Mouse (Mus musculus) forebrain, embryonic 12.5 days (tissue): Measurements from ENCODE around the gene Scaper. TPM values are rescaled to one million over a fixed set of nuclear protein-coding genes. Genes with fewer than 3 reads are reported as not detected.

Source experiments
- ATAC-seq: fragments of 200-750 bp; cut with Nextera tagmentation; 2 replicates; pipeline ENCODE4 v1.8.0; 2017; ENCODE audit warnings: moderate TSS enrichment; ENCODE audit not compliant: low FRiP score
- H3K27ac ChIP-seq: fragments of 300-500 bp; sonication (generic); 2 replicates; pipeline ENCODE4 v1.5.1; 2016; ENCODE audit warnings: mild to moderate bottlenecking
- H3K27me3 ChIP-seq: fragments of 300-500 bp; sonication (generic); 2 replicates; pipeline ENCODE4 v1.6.1; 2016; ENCODE audit warnings: mild to moderate bottlenecking
- H3K36me3 ChIP-seq: fragments of 300-500 bp; sonication (generic); replicated peaks from 2 replicates; pipeline ENCODE4 v1.6.1; 2016; ENCODE audit warnings: mild to moderate bottlenecking
- H3K4me1 ChIP-seq: fragments of 300-500 bp; sonication (generic); 2 replicates; pipeline ENCODE4 v1.6.1; 2016
- H3K4me2 ChIP-seq: fragments of 300-500 bp; sonication (generic); 2 replicates; pipeline ENCODE4 v1.6.1; 2016; ENCODE audit warnings: mild to moderate bottlenecking, moderate library complexity
- H3K4me3 ChIP-seq: fragments of 300-500 bp; sonication (generic); replicated peaks from 2 replicates; pipeline ENCODE4 v1.5.1; 2016; ENCODE audit warnings: mild to moderate bottlenecking
- H3K9ac ChIP-seq: fragments of 300-500 bp; sonication (generic); 2 replicates; pipeline ENCODE4 v1.6.1; 2016; ENCODE audit warnings: mild to moderate bottlenecking
- H3K9me3 ChIP-seq: fragments of 300-500 bp; sonication (generic); 2 replicates; pipeline ENCODE4 v1.6.1; 2016
- WGBS: fragments of 180-500 bp; shearing (Covaris S2); methylation state at CpG from one replicate; pipeline ENCODE4 v1.1.7; 2016; 5-methylcytosine and 5-hydroxymethylcytosine counted together
- polyA plus RNA-seq: library from polyadenylated mRNA; unstranded; fragments of >200 nt; fragmentation: Nextera tagmentation; extraction: Ambion mirVana; gene quantifications from 2 replicates; pipeline ENCODE4 v1.2.1, GENCODE M21; 2016

The Scaper gene
- polyA plus RNA-seq, 1 experiment from 2014 or later = 18.6 TPM

DNA sequence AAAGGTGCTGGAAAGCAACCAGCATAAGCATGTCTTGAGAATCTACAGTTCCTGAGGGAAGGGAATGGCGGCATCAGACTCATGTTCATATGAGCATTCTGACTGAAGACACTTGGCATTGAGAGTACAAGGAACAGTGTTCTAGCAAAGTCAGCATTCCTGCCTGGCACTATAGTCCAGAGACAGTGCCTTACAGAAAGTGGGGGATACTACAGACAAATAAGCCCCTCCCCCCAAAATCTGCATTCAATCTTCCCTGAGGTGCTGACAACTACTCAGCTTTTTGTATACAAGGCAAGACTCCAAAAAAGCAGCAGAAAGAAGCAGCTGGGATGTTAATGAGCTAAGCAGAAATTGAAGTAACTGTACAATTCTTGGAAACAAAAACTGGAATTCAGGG is 59.9 kb downstream of the Scaper start:
- H3K9ac ChIP-seq = no peak overlapping the region
- no peak overlapping the region for H3K4me2 ChIP-seq
- no peaks in the 10 kb centered on the region for H3K4me1 ChIP-seq
- no peak overlapping the region for H3K27ac ChIP-seq
- no peaks in the 10 kb centered on the region for H3K36me3 ChIP-seq
- H3K27me3 ChIP-seq = no peaks in the 10 kb centered on the region
- H3K4me3 ChIP-seq = no peak overlapping the region
- no peak for ATAC-seq
- H3K9me3 ChIP-seq = no peaks in the 10 kb centered on the region
- WGBS = 95% methylated on average over 1 of the region's 1 CpGs

DNA sequence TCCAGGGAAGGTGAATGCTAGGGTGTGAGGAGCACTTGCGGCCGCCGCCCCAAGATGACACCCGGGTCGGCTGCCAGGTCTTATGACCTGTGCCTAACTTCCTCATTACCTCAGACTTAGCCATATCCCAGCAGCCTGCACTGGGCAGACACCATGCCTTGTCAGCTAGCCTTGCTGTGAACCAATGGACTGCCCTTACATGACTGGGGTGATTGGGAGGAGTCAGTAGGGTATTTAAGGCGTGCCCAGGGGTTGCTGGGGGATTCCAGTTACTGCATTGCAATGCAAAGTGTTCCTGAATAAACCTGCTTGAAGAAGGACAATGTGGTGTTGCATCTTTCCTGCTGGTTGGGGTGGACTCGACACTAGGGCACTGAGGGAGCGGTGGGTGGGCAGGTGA is 148.5 kb downstream of the Scaper start:
- no peaks in the 10 kb centered on the region for H3K36me3 ChIP-seq
- H3K4me2 ChIP-seq = no peak overlapping the region
- H3K9ac ChIP-seq = no peak overlapping the region
- H3K27ac ChIP-seq = no peak overlapping the region
- ATAC-seq = no peak
- H3K27me3 ChIP-seq = no peaks in the 10 kb centered on the region
- H3K4me3 ChIP-seq = no peak overlapping the region
- H3K4me1 ChIP-seq = no peaks in the 10 kb centered on the region
- H3K9me3 ChIP-seq = no peaks in the 10 kb centered on the region
- WGBS = 87% methylated on average over 8 of the region's 8 CpGs

DNA sequence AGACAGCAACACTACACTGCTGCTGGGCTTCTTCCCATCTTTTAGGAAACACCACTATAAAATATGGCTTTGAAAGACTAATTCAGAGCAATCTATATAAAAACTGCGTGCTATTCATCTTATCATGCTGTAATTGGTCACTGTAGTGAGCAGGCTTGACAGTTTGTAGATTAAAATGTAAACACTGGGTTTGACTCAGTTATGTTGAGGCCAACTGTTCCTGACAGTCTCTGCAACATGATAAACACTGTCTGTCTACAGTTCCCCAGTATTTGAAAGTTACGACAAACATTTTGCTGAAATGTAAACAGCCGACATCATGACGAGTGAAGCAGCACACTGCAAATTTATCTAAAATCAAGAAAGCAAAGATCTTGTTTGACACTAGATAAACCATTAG is 225.9 kb downstream of the Scaper start:
- H3K4me3 ChIP-seq = no peak overlapping the region
- no peak for ATAC-seq
- 91% methylated on average over 4 of the region's 4 CpGs for WGBS

DNA sequence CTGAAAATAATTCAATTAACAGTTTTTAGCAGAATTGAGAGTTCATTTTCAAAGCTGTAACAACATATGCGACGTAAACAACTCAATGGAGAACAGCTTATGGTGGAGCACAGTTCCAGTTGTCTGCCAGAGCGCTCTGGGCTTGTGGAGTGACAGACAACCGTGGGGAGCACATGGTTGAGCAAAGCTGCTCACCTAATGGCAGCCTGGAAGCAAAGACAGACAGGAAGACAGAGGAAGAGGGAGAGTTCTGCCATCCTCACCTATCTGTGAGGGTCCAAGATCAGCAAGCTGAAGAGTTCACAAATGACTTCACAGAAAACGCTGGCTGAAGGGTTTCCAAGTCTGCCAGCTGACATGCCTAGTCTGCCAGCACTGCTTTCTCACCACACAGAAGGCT is 227.4 kb downstream of the Scaper start:
- H3K4me3 ChIP-seq = no peak overlapping the region
- no peaks in the 10 kb centered on the region for H3K27me3 ChIP-seq
- H3K4me2 ChIP-seq = no peak overlapping the region
- H3K27ac ChIP-seq = no peak overlapping the region
- no peaks in the 10 kb centered on the region for H3K9me3 ChIP-seq
- no peaks in the 10 kb centered on the region for H3K4me1 ChIP-seq
- H3K36me3 ChIP-seq = no peaks in the 10 kb centered on the region
- WGBS = 86% methylated on average over 5 of the region's 5 CpGs
- H3K9ac ChIP-seq = no peak overlapping the region
- ATAC-seq = no peak

More for the DNA sequence above, 225.9 kb downstream of the Scaper start:
- H3K4me1 ChIP-seq = no peaks in the 10 kb centered on the region
- H3K27me3 ChIP-seq = no peaks in the 10 kb centered on the region
- H3K36me3 ChIP-seq = no peaks in the 10 kb centered on the region
- H3K4me2 ChIP-seq = no peak overlapping the region
- no peak overlapping the region for H3K9ac ChIP-seq
- H3K27ac ChIP-seq = no peak overlapping the region
- H3K9me3 ChIP-seq = no peaks in the 10 kb centered on the region

DNA sequence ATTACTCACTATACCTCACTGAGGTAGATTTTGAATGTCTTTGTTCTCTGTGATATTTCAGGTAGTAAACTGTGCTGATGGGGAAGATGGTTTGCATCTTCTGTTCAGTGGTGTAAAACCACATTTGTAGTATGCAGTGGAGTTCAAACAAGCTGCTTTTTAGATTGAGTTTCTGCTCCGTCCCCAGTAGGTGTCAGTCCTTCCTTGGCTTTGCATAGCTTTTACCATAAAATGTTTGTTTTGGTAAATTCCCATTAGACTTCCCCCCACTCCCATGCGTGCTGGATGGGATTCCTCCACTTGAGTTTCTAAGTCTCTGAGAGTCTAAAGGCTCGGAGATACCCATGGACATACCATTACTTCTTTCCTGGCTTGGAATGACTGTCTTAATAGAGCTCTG is 231.3 kb downstream of the Scaper start:
- Histone ChIP-seq H3K9me3 (no peaks in the 10 kb centered on the region), H3K36me3 (no peaks in the 10 kb centered on the region), H3K27me3 (no peaks in the 10 kb centered on the region), H3K4me1 (no peaks in the 10 kb centered on the region), H3K4me2 (no peak overlapping the region), H3K4me3 (no peak overlapping the region), H3K27ac (no peak overlapping the region), H3K9ac (no peak overlapping the region)
- 71% methylated on average over 3 of the region's 3 CpGs for WGBS
- ATAC-seq = no peak

DNA sequence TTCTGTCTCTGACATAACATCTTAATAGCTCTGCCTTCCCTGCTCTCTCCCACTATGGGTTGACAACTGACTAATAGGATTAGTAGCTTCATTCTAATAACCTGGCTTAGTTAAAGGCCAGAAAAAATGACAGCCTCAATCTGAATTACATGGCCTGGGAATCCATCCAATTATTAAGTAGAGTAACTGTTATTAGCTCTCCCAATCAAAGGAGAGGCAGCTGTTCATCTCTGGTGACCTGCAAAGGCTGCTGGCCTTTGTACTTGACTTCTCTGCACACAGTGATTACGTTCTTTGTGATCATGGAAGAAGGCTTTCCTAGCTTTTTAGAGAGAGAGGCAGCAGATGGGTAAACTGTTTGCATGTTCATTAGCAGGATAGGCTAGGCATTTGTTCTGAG is 242.6 kb downstream of the Scaper start:
- no peaks in the 10 kb centered on the region for H3K9me3 ChIP-seq
- peaks cover 10% of the 10 kb centered on the region; the same call in 1 of the 2 replicates for H3K4me1 ChIP-seq
- peak; percentile 72; the same call in 1 of the 2 replicates for ATAC-seq
- 22% methylated on average over 1 of the region's 1 CpGs for WGBS
- no peak overlapping the region for H3K27ac ChIP-seq
- H3K4me3 ChIP-seq = no peak overlapping the region
- H3K4me2 ChIP-seq = no peak overlapping the region
- H3K9ac ChIP-seq = no peak overlapping the region
- H3K27me3 ChIP-seq = no peaks in the 10 kb centered on the region
- H3K36me3 ChIP-seq = no peaks in the 10 kb centered on the region

DNA sequence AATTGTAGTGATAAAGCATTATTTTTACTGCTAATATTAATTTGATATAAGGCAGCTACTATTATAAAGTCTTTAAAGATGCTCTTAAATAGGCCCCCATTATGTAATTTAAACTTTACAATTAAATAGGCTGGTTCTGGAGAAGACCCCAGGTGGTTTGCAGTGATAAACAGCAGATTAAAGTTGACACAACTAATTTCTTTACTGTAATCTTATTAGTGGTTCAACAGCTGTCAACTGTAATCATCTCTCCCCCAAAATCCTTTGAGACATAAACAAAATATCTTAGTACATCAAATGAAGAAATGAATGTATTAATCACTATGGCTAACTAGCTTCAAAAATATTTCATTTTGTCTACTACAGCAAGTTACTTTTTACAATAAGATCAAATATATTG is 260.8 kb downstream of the Scaper start:
- ATAC-seq = no peak
- no peaks in the 10 kb centered on the region for H3K27me3 ChIP-seq
- H3K9me3 ChIP-seq = no peaks in the 10 kb centered on the region
- no peak overlapping the region for H3K27ac ChIP-seq
- H3K4me3 ChIP-seq = no peak overlapping the region
- no peaks in the 10 kb centered on the region for H3K4me1 ChIP-seq
- H3K4me2 ChIP-seq = no peak overlapping the region
- no peak overlapping the region for H3K9ac ChIP-seq
- H3K36me3 ChIP-seq = no peaks in the 10 kb centered on the region

DNA sequence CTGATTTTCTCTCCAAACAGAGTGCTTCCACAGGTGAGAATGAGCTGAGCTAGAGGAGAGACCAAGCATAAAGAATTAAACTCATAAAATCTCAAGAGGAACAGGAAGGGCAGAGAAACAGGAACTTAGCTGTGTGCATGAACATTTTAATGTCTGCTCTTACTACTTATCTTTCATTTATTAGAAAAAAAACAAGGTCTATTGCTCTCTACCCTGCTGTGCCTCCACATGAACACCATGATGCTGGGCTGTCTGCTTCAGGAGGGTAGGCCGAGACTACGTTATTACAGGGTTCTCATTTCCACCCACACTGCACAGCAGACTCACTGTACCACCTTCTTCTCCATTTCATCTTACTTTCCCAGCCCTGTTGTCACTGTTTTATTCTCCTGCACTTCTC is 291.5 kb downstream of the Scaper start:
- ATAC-seq = no peak

DNA sequence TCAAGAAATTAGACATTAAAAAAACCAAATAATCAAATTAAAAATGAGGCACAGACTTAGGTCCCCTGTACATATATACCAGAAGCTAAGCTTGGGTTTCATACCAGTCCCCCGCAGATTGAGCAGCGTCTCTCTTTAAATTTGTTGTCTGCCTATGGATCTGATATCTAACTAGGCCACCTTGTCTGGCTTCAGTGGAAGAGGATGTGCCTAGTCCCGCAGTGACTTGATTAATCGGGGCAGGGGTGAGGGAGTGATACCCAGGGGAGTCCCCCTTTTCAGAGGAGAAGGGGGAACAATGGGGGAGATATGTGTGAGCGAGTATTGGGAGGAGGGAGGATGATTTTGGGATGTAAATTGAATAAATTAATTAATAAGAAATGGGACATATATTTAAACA is 310.9 kb downstream of the Scaper start:
- Histone ChIP-seq H3K9ac (no peak overlapping the region), H3K36me3 (no peaks in the 10 kb centered on the region), H3K4me2 (no peak overlapping the region), H3K27ac (no peak overlapping the region), H3K9me3 (no peaks in the 10 kb centered on the region), H3K4me3 (no peak overlapping the region), H3K4me1 (no peaks in the 10 kb centered on the region), H3K27me3 (no peaks in the 10 kb centered on the region)
- ATAC-seq = no peak
- WGBS = 85% methylated on average over 5 of the region's 5 CpGs

More for the DNA sequence above, 291.5 kb downstream of the Scaper start:
- H3K4me3 ChIP-seq = no peak overlapping the region
- H3K36me3 ChIP-seq = no peaks in the 10 kb centered on the region
- H3K4me1 ChIP-seq = no peaks in the 10 kb centered on the region
- no peak overlapping the region for H3K4me2 ChIP-seq
- H3K9me3 ChIP-seq = no peaks in the 10 kb centered on the region
- WGBS = 96% methylated on average over 2 of the region's 2 CpGs
- no peaks in the 10 kb centered on the region for H3K27me3 ChIP-seq
- no peak overlapping the region for H3K9ac ChIP-seq
- H3K27ac ChIP-seq = no peak overlapping the region

DNA sequence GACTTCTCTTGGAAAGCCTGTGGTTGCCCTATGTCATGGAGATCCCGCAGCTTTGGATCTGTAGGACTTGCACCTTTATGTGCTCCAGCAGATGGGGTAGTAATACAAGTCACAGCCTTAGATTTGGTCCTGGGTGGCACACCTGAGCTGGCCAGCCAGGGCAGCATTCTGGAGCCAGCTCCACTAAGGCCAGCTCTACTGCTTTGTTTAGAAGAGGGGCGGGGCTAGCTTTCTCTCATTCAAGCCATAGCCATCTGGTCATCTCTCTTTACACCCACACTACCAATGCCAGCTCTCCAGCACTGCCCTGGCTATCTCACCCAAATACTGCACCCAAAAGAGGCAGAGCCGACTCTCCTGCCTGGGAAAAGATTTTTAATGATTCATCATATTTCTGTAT is 323.2 kb downstream of the Scaper start:
- no peaks in the 10 kb centered on the region for H3K9me3 ChIP-seq
- no peak for ATAC-seq
- H3K36me3 ChIP-seq = no peaks in the 10 kb centered on the region
- WGBS = 83% methylated on average over 3 of the region's 3 CpGs
- H3K27ac ChIP-seq = no peak overlapping the region
- H3K4me1 ChIP-seq = no peaks in the 10 kb centered on the region
- no peaks in the 10 kb centered on the region for H3K27me3 ChIP-seq
- H3K4me3 ChIP-seq = no peak overlapping the region
- no peak overlapping the region for H3K9ac ChIP-seq
- H3K4me2 ChIP-seq = no peak overlapping the region

DNA sequence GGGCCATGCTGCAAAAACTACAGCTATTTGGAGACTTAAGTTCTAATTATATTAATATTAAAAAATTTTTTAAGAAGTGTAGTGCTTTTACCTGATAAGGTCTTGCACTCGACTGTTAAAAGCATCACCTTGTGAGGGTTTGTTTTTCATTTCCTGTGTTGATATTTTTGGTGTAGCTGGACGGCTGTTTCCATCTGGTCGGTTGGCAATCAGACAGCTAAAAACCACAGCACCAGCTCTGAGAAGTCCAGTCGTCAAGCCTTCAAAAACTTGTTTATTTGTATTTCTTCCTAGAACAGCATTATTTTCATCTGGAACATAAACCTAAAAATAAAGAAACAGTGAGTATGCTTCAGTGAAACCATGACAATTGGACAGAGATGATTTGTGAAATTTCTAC is 328.2 kb downstream of the Scaper start:
- no peak overlapping the region for H3K4me3 ChIP-seq
- H3K9me3 ChIP-seq = no peaks in the 10 kb centered on the region
- no peak overlapping the region for H3K4me2 ChIP-seq
- no peak overlapping the region for H3K27ac ChIP-seq
- WGBS = 87% methylated on average over 4 of the region's 4 CpGs
- no peak for ATAC-seq
- no peaks in the 10 kb centered on the region for H3K27me3 ChIP-seq
- no peaks in the 10 kb centered on the region for H3K4me1 ChIP-seq
- no peaks in the 10 kb centered on the region for H3K36me3 ChIP-seq
- no peak overlapping the region for H3K9ac ChIP-seq

DNA sequence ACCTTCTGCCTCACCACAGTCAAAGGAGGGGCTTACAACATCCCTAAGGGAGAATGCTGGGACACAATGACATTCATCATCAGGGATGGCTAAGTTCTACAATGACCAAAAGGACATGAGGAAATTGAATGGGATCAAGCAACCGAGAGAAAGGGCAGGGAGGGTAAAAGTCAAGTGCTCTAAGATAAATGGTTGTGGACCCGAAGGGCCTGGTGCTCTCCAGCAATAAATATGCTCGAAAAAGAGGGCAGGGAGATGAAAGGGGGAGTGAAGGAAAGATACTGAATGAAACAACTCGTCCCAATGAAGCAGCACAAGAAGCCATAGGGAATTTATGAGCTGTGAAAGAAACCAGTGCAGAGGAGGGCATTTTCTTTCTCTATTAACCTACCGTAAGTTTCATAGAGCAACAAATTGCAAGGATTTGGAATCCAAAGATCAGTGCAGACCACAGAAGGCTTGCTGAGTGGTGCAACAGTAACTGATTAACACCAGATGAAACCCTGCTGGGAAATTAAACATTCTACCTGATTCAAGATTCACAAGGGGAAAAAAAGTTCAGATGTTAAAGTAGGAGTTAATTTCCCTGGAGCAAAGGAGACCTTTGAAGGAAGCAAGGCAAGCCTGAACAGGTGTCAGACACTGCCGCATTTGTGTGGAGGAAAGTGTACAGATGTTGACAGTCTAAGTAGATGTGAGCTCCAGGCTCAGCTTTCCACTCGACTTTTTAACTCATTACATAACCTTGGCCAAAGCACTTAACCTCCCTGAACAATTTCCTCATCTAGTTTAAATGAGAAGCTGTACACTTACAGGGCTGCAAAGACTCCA is 329.0 kb downstream of the Scaper start:
- no peaks in the 10 kb centered on the region for H3K36me3 ChIP-seq
- no peak for ATAC-seq
- 60% methylated on average over 7 of the region's 7 CpGs for WGBS
- no peaks in the 10 kb centered on the region for H3K9me3 ChIP-seq
- H3K27me3 ChIP-seq = no peaks in the 10 kb centered on the region
- no peak overlapping the region for H3K27ac ChIP-seq
- H3K4me3 ChIP-seq = no peak overlapping the region
- no peak overlapping the region for H3K4me2 ChIP-seq
- H3K4me1 ChIP-seq = no peaks in the 10 kb centered on the region
- no peak overlapping the region for H3K9ac ChIP-seq

DNA sequence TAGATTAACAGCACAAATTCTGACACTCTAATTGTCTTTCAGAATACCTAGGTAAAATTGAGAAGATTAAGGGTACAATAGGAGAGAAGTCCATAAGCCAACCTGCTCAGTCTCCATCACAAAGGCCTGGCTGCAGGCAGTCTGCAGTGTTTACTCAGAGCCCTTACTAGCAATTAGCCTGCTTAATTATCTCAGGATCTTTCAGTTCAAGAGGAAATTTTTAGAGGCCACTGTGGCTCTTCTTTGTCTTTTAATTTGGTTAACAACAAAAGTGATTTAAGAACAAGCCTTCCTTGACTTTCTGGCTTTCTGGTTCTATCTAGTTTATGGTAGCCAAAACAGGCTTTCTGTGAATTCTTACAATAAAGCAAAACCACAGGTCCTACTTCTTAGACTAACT is 339.3 kb downstream of the Scaper start:
- H3K27ac ChIP-seq = no peak overlapping the region
- H3K4me2 ChIP-seq = no peak overlapping the region
- H3K36me3 ChIP-seq = no peaks in the 10 kb centered on the region
- no peak for ATAC-seq
- H3K27me3 ChIP-seq = no peaks in the 10 kb centered on the region
- no peak overlapping the region for H3K4me3 ChIP-seq
- H3K9me3 ChIP-seq = no peaks in the 10 kb centered on the region
- no peak overlapping the region for H3K9ac ChIP-seq
- no peaks in the 10 kb centered on the region for H3K4me1 ChIP-seq
